Mouse (Mus musculus) MEL (cell line): ENCODE results near the gene Mfap1a.
A peak's percentile ranks its signal among the peaks of the same experiment; 100 is the strongest.

Experiments used
- POLR2A ChIP-seq, 2 experiments: IDR thresholded peaks; 2 replicates each; pipeline ENCODE4 v1.6.1; 2011 to 2012; ENCODE audit warnings: low read length in 2 of 2, mild to moderate bottlenecking in 2 of 2, control low read depth in 1 of 2, improper control_type of control experiment in 1 of 2, low read depth in 1 of 2, moderate library complexity in 1 of 2; ENCODE audit not compliant: control insufficient read depth in 1 of 2, insufficient read depth in 1 of 2, poor library complexity in 1 of 2
- ZKSCAN1 ChIP-seq: IDR thresholded peaks from 2 replicates; pipeline ENCODE4 v1.6.1; 2012; ENCODE audit warnings: low read depth, mild to moderate bottlenecking, inconsistent platforms, low read length, improper control_type of control experiment, moderate library complexity

DNA sequence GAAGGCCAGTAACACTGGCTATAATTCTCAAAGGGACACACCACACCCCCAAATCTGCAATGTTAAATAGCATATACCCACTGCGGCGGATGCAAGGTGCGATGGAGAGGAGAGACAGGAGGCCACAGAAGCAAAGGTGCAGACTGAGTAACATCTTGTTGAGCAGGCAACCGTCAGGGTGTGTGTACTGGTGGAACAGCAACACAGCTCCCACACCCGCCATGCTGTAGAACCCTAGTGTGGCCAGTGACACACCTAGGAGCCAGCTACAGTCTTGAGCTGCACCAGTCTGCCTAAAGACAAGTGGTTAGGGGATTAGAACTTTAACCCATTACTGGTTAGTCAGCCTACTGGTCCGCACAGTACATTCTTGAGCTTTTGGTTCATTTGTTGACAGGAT lies 52.5 kb downstream of the Mfap1a start:
- no peak for TF ChIP-seq ZKSCAN1
- TF ChIP-seq POLR2A (IDR thresholded peaks at IDR 0.05; ENCODE audit: control insufficient read depth in 1 of 2, insufficient read depth in 1 of 2, low read depth in 1 of 2, low read length in 2 of 2, poor library complexity in 1 of 2) = peak in 1 of 2 experiments; percentile 23; a peak in 1 of 4 replicates
